Comparison of ENCODE assay signal across 9 mouse cellular contexts in the genomic region with DNA sequence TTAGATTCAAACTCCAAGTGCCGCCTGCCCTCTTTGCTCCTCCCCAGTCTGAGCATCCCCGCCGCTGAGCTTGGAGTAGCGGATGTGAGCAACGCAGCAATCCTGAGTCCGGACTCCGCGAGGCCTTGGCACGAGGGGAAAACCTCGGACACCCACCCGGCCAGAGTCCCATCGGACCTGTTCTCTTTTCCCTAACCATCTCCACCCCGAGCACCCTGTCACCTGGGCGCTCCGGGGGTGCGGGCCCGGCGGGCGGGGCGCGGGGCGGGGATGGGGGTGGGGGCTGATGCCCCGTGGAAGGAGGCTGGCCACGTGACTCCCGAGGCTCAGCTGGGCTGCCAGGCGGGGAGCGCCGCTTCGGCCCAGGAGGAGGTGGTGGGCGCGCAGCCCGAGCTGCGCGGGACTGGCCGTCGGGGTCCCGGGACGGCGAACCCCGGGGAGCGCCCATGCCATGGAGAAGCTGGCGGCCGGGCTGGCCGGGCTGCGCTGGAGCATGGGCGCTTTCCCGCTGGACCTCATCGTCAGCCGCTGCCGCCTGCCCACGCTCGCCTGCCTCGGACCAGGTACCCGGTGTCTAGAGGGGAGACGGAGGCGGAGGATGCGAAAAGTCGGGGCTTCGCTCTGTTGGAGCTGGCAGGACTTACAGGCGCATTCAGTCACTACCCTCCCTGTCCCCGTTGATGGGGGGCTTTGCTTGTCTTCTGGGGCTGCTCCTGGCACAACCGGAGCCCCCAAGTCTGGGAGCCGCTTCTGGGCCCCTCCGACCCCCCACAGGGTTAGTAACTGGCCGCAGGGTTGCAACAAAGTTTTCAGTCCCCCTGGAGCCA. TPM values are rescaled to one million over a fixed set of nuclear protein-coding genes. Genes with fewer than 3 reads are reported as not detected.
DNase-seq lines count a peak whose midpoint lies in the region; ATAC-seq and TF ChIP-seq lines count a peak whose summit lies in the region.
"Had no signal": no experiment of that assay in that cellular context is flagged by ENCODE, and none has a peak within 500 bp of the region (broad histone marks: within the 10 kb centered on the region; RNA-seq: fewer than 3 reads in every experiment).

Garem2 (plus strand) TSS at position 321 of the 827 bp plus-strand sequence.

- no peak for ATAC-seq in heart, embryonic 13.5 days (ENCODE audit: extremely low read depth, insufficient number of reproducible peaks, low FRiP score, low TSS enrichment)
- peak; percentile 41; the same call in 1 of the 2 replicates for ATAC-seq in embryonic facial prominence, embryonic 13.5 days (ENCODE audit: insufficient number of reproducible peaks, insufficient read depth, low FRiP score, low TSS enrichment, low read depth)
- ATAC-seq in intestine, embryonic 16.5 days, result peak; percentile 61; the same call in 1 of the 2 replicates

- H3K9ac ChIP-seq in heart, embryonic 13.5 days, result peak within 1 kb of the TSS; percentile 61
- peak within 1 kb of the TSS; percentile 42 for H3K9ac ChIP-seq in ES-Bruce4 (ENCODE audit: low read depth, poor library complexity, severe bottlenecking)
- H3K9ac ChIP-seq in embryonic facial prominence, embryonic 13.5 days, result peak within 1 kb of the TSS; percentile 65
- H3K9ac ChIP-seq in intestine, embryonic 16.5 days (ENCODE audit: low read depth, low read length), result peak within 1 kb of the TSS; percentile 57

- H3K36me3 ChIP-seq in heart, embryonic 13.5 days, result no peaks in the 10 kb centered on the region
- H3K36me3 ChIP-seq in ES-Bruce4 (ENCODE audit: control insufficient read depth, insufficient read depth, low read length, poor library complexity, severe bottlenecking), result no peaks in the 10 kb centered on the region
- H3K36me3 ChIP-seq in embryonic facial prominence, embryonic 13.5 days, result no peaks in the 10 kb centered on the region
- no peaks in the 10 kb centered on the region for H3K36me3 ChIP-seq in intestine, embryonic 16.5 days (ENCODE audit: control insufficient read depth, insufficient read depth, low read length)

- no peak for TF ChIP-seq CTCF in ES-Bruce4 (IDR thresholded peaks at IDR 0.05; ENCODE audit: low read depth, low read length)

- no peak for TF ChIP-seq EP300 in ES-Bruce4 (IDR thresholded peaks at IDR 0.05; ENCODE audit: insufficient read depth, low read depth, low read length)

- H3K4me3 ChIP-seq in heart, embryonic 13.5 days, result peak within 1 kb of the TSS; percentile 57
- peak within 1 kb of the TSS; percentile 75 for H3K4me3 ChIP-seq in ES-Bruce4 (ENCODE audit: low read depth, low read length)
- peak within 1 kb of the TSS; percentile 52 for H3K4me3 ChIP-seq in embryonic facial prominence, embryonic 13.5 days
- peak within 1 kb of the TSS; percentile 56 for H3K4me3 ChIP-seq in intestine, embryonic 16.5 days (ENCODE audit: low read length)

- peaks cover 11% of the 10 kb centered on the region; the same call in 1 of the 2 replicates for H3K9me3 ChIP-seq in heart, embryonic 13.5 days
- no peaks in the 10 kb centered on the region for H3K9me3 ChIP-seq in ES-Bruce4 (replicated peaks; ENCODE audit: control insufficient read depth, insufficient read depth, low read length, poor library complexity, severe bottlenecking)
- H3K9me3 ChIP-seq in embryonic facial prominence, embryonic 13.5 days, result no peaks in the 10 kb centered on the region; the same call in 1 of the 2 replicates
- H3K9me3 ChIP-seq in intestine, embryonic 16.5 days (ENCODE audit: control insufficient read depth, low read length), result no peaks in the 10 kb centered on the region

- no peak within 1 kb of the TSS for H3K27ac ChIP-seq in heart, embryonic 13.5 days (replicated peaks)
- H3K27ac ChIP-seq in ES-Bruce4 (ENCODE audit: insufficient read depth, low read length), result no peak within 1 kb of the TSS
- H3K27ac ChIP-seq in embryonic facial prominence, embryonic 13.5 days, result no peak within 1 kb of the TSS
- H3K27ac ChIP-seq in intestine, embryonic 16.5 days (ENCODE audit: low read length), result no peak within 1 kb of the TSS

- WGBS in heart, embryonic 13.5 days, result under 1% methylated on average over 61 of the region's 65 CpGs
- under 1% methylated on average over 65 of the region's 65 CpGs for WGBS in embryonic facial prominence, embryonic 13.5 days
- WGBS in intestine, embryonic 16.5 days, result 2% methylated on average over 64 of the region's 65 CpGs

- H3K27me3 ChIP-seq in heart, embryonic 13.5 days (replicated peaks), result peaks cover 79% of the 10 kb centered on the region
- H3K27me3 ChIP-seq in ES-Bruce4 (ENCODE audit: control insufficient read depth, insufficient read depth, low read length, poor library complexity, severe bottlenecking), result peaks cover 10% of the 10 kb centered on the region
- peaks cover 75% of the 10 kb centered on the region for H3K27me3 ChIP-seq in embryonic facial prominence, embryonic 13.5 days
- H3K27me3 ChIP-seq in intestine, embryonic 16.5 days (replicated peaks; ENCODE audit: control insufficient read depth, insufficient read depth, low read length), result peaks cover 33% of the 10 kb centered on the region

- peaks cover 17% of the 10 kb centered on the region for H3K4me1 ChIP-seq in heart, embryonic 13.5 days
- peaks cover 2% of the 10 kb centered on the region for H3K4me1 ChIP-seq in ES-Bruce4 (ENCODE audit: control insufficient read depth, insufficient read depth, low read length)
- H3K4me1 ChIP-seq in embryonic facial prominence, embryonic 13.5 days, result peaks cover 31% of the 10 kb centered on the region
- peaks cover 14% of the 10 kb centered on the region for H3K4me1 ChIP-seq in intestine, embryonic 16.5 days (ENCODE audit: control insufficient read depth, insufficient read depth, low read length)

- H3K4me2 ChIP-seq in heart, embryonic 13.5 days, result peak within 1 kb of the TSS; percentile 90
- H3K4me2 ChIP-seq in embryonic facial prominence, embryonic 13.5 days, result peak within 1 kb of the TSS; percentile 93
- H3K4me2 ChIP-seq in intestine, embryonic 16.5 days (ENCODE audit: low read depth, low read length), result peak within 1 kb of the TSS; percentile 97

- DNase-seq in heart, adult 8-10 months (ENCODE audit: low spot score), result no peak
- DNase-seq in lung, postnatal 14 days, result peak; percentile 12
- DNase-seq in testis, postnatal 10 days (ENCODE audit: low spot score), result peak; percentile 53
- no peak for DNase-seq in frontal cortex, postnatal 36 days (ENCODE audit: low spot score in 2 of 2)

- TF ChIP-seq POLR2A in ES-Bruce4 (IDR thresholded peaks at IDR 0.05; ENCODE audit: insufficient read depth, low read length), result no peak

RNA-seq across cellular contexts. Expression of gene Garem2, which starts in this region (rescaled TPM):
- 0.17 and 0.25 TPM in 2 replicates for polyA plus RNA-seq in heart, embryonic 13.5 days (2015; fragmentation: Nextera tagmentation; extraction: Ambion mirVana)
- total RNA-seq in heart, adult 8-10 months (2022), result under 1 TPM in 2 of 4 experiments, not detected in 2; 0.08 to 0.19 TPM
- 0.67 and 1.0 TPM in 2 replicates for polyA plus RNA-seq in ES-Bruce4 (2011; ENCODE audit: insufficient read depth, insufficient read length, low read depth, missing spikeins)
- polyA plus RNA-seq in embryonic facial prominence, embryonic 13.5 days (2015; fragmentation: Nextera tagmentation; extraction: Ambion mirVana), result 0.47 and 1.2 TPM in 2 replicates
- 0.40 and 0.56 TPM in 2 replicates for polyA plus RNA-seq in intestine, embryonic 16.5 days (2015; fragmentation: Nextera tagmentation; extraction: Ambion mirVana)
- total RNA-seq: hematopoietic stem cell, adult 5-6 weeks had no signal

Comparison
In these comparisons a context has a peak if more than half of its experiments do, and no peak if none do; other contexts are left out.
1. Peak in ATAC-seq, H3K4me3 ChIP-seq, H3K9ac ChIP-seq and H3K4me2 ChIP-seq in intestine, embryonic 16.5 days; RNA of the gene not detected or under 1 TPM.
2. DNase-seq: peak in lung, postnatal 14 days (single experiment) and testis, postnatal 10 days (single experiment); none in heart, adult 8-10 months (single experiment) and frontal cortex, postnatal 36 days (0 of 2).
3. Peak in every context shown above with its lines, with median percentiles within 50 percentile points of each other: H3K4me2 ChIP-seq, H3K4me3 ChIP-seq and H3K9ac ChIP-seq.